Mouse (Mus musculus) embryo, embryonic 10 days (tissue): ENCODE measurements at regions not wholly inside any gene's neighbourhood (a gene's known extent, or its start where the extent isn't known, plus 50 kb on each side); places are given as distances from the start of the nearest gene placed in this dataset.

Experiments
- DNase-seq: peaks from one replicate; pipeline ENCODE4 v3.0.0-alpha.2; 2015; ENCODE audit warnings: low spot score

DNA sequence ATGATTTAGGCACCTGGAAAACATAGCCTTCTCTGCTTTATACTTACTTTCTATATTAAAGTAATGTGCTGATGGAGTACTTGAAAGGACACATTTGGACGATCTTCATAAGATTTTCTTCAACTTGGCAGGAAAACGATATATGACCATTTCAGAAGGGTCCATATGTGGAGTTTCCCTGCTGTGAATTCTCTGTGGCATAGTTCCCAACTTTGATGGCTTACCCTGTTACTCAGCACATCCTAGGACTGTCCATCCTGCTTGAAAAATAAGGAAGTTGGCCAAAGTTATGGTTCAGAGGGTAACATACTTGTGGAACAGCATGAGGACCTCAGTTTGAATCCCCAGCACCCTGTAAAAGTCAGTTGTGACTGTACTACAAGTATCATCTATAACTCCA, 109.2 kb upstream of the Pbx1 start:
- DNase-seq, result no peak

- DNase-seq, result no peak
Measured at GRCm38 (mm10) chr1:168518087-168518486, 86.0 kb upstream of the Pbx1 start.

GRCm38 (mm10) chr1:168506326-168506725, 74.3 kb upstream of the Pbx1 start:
- DNase-seq, result no peak

- no peak for DNase-seq
Measured at GRCm38 (mm10) chr1:168504773-168505172, 72.7 kb upstream of the Pbx1 start.

DNA sequence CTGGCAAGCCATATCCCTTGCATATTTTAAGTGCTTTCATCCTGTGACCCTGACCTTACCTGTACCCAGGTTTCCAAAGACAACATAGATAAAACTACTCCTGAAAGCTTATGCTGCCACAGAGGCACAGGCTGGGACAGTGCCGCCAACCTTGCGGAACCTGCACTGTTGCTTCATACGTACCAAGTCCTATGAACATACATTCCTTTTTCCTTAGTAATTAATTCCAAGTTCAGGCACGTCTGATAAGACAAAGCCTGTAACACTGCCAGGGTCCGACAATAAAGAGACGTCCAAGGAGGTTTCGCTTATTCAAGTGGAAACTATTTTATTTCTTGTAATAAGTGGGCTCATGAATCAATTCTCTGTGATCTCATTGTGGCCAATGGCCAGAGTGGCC, 70.2 kb upstream of the Pbx1 start:
- no peak for DNase-seq

DNA sequence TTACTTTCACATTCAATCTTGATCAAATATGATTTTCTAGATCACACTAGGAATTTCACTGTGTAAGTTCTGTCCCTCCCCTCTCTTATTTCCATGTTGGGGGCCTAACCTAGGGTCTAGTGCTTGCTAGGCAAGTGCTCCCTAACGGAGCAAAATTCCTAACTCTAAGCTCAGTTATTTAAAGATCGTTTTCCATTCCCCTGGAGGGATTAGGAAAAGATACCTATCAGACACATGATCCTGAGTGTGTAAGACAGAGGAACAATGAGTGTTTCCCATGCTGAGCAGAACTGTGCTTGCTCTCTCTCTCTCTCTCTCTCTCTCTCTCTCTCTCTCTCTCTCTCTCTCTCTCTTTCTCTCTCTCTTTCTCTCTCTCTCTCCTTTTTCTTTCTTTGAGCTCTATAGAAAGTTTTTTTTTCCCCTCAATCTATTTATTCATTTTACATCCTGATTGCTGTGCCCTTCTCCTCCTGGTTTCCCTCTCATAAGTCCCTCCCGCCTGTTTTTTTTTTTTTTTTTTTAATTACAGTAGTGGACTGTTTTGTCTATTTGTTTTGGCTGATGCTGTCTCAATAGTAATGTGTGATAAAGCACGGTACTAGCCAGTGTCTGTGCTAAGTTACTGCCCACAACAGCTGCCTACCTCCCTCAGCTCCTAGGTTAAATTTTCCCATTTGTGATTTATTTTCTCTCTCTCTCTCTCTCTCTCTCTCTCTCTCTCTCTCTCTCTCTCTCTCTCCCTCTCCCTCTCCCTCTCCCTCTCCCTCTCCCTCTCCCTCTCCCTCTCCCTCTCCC, 69.5 kb upstream of the Pbx1 start:
- DNase-seq, result no peak

DNA sequence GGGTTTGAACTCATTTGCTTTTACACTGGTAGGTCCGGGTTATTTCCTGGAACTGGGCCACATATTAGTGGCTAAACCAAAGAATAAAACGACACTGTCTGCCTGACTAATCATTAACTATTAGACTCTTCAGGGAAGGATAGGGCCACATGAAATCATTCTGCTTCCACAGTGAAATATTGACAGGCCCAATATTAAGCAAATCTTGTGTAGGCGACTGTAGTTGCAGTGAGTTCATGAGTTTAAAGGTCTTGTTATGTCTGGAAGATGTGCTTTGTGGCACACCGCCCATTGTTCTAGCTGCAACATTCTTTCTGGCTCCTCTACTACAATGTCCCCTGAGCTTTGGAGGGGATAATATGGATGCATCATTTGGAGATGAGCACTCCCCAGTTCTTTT, 65.7 kb upstream of the Pbx1 start:
- DNase-seq, result no peak

GRCm38 (mm10) chr1:168495687-168496527, 63.8 kb upstream of the Pbx1 start:
- no peak for DNase-seq

DNA sequence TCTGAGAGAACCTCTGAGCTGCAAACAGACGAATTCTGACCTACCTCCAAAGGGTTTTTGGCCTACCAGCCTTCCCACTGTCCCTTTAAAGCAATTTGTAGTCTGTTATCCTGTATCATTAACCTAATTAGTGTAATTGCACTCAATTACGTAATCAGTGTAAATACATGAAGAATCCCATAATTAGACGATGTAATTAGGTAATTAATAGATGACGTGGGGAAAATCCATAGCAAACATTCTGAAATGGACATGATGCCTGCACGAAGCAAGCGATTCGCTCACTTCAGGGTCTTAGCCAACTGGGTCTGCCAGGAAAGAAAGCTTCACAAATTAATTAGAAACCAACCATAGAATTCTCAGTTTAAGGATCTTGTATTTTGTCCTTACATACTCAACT, 55.4 kb upstream of the Pbx1 start:
- no peak for DNase-seq

DNA sequence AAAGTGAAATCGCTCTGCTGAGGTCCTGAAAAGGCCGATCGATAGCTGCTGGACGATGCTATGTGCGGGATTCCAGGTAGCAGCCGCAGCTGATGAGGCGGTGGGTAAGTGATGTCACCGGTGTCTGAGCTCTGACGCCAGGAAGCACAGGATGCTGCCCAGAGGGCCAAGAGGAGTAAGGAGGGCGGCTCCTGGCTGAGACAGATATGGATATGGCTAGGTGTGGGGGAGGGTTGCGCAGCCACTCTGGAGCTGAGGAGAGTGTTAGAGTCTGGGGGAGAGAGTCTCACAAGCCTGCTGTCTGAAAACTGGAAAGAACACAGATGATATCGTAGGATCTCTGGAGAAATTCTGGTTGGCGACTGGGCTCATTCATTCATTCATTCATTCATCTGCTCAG, 51.6 kb upstream of the Pbx1 start:
- no peak for DNase-seq
